Mouse (Mus musculus): ENCODE measurements around the gene Gm10912.

DNA sequence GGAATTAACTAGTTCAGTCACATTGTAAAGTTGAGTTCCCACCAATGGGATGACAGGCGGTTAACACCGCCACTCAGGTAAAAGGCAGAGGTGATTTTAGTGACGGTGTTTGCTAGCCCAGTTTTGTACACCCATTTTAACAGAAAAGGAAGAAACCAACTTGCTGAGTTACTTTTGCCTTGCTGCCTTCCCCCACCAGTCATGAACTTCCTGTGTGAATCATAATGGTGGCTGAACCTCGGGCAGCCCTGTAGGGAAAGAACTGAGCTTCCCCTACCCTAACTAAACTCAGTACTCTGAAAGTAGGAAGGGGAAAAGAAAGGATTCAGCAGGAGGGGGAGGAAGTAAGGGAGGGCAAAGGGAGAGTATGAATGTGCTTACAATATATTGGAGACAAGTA is 44.4 kb downstream of the Gm10912 start:
- TF ChIP-seq CTCF (IDR thresholded peaks at IDR 0.05; ENCODE audit: control insufficient read depth, insufficient read depth, low read length) (no peak), POLR2A (IDR thresholded peaks at IDR 0.05; ENCODE audit: borderline replicate concordance, control insufficient read depth, low read depth, low read length) (no peak)

Measured in bone marrow, adult 2 months (tissue).